Mouse (Mus musculus): ENCODE data around the gene Eif2ak2.

Gene Eif2ak2

DNA sequence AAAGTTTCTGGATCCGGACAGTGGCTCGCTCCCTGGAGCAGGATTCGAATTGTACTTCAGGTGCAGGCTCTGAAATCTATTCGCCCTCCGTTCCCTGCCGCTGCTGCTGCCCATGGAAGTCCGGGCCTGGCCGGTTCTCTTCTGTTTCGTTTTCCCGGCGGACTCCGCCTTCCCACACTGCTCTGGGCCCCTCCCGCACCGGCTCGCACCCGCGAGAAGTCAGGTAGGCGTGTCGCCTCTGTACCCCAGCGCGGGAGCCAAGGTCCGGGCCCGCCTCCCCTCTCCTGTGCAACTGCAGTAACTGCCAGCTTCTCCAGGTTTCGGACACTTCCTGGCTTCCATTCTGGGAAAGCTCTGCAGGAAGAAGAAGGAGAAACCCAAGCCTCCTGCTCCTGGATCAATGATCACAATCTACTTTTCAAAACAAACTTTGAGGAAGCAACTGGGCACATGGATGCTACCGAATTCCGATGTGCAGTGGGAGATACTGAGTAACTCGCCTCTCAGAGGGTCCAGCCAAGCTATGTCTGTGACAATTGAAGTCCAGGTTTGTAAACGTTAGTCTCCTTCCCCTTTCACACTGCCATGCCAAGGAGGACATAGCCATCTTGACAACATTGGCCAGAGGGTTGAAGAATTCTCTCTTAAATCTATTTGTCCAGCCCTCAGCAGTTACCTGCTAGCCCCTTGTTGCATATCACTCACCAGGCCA, at the start of gene Eif2ak2:
Gene Eif2ak2 (minus strand): TSS at position 173 of the 712 bp plus-strand sequence.
- peak; percentile 92 for DNase-seq (ENCODE audit: extremely low read depth, insufficient read length, low spot score)

DNA sequence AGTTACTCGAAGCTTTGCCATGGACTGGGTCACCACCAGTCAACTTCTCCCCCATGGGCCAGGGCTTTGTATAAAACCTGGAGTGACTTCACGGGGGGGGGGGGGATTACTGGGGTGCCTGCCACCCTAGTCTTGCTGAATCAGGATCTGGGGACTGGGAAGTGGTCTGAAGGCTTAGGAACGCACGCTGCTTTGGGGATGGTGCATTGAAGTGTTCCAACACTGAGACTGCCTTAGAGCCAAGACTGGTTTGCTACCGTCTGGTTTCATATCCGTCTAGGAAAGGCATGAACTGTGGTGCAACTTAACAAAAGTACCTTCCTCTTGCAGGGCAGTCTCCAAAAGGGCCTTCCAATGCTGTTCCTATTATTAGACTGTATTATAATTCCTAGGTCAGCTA, 35.3 kb upstream of the Eif2ak2 start:
- DNase-seq (ENCODE audit: extremely low read depth, insufficient read length, low spot score), result no peak

DNA sequence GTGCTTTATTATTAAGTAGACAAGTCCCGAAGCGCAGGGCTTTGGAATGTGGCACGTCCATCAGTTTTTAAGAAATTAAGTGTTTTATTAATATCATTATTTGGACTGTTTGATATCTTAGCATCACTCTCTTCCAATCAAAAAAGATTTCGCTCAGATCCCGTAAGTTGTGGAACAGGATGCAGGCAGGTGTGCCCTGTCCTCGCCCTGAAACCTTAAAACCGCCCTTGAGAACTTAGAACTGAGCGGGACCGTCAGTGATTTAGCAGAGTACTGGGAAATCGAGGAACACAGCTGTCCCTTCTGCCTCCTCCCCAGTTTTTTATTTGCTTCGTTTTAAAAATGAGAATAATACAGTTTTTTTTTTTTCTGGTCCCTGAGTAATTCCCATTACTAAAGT, 34.5 kb upstream of the Eif2ak2 start:
- DNase-seq (ENCODE audit: extremely low read depth, insufficient read length, low spot score), result no peak

DNA sequence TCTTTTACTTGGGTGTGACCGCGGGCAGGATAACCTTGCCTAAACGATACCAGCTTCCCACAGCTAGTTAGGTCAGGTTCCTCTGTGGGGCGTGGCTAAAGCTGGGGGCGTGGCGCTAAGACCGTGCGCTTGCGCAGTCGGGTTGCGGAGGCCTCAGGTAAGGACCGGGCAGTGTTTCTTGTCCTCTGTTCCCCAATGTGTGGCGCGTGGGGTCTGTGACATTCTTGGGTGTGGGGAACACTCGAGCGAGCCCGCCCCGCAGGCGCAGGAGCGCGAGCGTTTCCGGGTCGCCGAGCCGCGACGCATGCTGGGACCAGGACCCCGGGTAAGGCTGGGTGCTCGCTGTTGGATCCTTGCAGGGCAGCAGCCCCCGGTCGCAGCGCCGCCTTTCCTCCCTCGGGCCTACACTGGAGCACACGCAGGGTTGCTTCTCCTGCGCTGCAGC, 34.0 kb upstream of the Eif2ak2 start, which contains the start of gene Cebpzos:
Gene Cebpzos (plus strand): TSS at position 132 of the 445 bp plus-strand sequence.
- peak; percentile 89 for DNase-seq (ENCODE audit: extremely low read depth, insufficient read length, low spot score)

DNA sequence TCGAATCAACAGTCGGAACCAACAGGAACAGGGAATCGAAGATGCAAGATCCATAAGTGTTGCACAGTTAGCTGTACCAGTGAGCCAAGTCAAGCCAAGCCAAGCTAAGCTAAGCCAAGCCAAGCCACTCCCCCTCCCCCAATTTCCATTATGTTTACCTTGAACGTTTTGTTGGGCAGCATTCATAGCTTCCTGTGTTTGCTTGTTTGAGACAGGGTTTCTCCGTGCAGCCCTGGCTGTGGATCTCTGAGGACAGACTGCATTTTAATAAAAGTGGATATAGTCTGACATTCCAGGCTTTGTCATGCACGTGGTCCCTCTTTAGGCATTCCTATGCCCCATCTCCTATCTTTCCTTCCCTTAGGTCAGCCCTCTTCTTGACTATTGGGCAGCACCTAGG, 33.4 kb upstream of the Eif2ak2 start:
- DNase-seq (ENCODE audit: extremely low read depth, insufficient read length, low spot score), result no peak

DNA sequence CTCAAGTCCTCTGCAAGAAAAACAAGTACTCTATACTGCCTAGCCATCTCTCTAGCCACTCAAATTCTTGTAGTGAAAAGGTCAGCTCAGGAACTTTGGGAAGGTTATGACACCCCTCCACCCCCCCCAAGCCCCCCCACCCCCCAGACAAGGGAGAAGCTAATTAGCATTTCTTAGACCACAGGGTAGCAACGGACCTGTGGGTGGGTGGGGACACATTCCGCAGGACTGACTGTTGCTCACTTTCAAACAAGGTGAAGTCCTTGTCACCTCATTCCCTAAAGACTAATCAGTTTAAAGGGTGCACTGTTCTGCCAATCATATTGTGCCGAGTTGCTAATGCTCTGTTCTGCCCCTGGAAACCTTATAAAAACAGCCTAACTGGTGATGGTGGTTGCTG, 31.5 kb upstream of the Eif2ak2 start:
- DNase-seq (ENCODE audit: extremely low read depth, insufficient read length, low spot score), result no peak

DNA sequence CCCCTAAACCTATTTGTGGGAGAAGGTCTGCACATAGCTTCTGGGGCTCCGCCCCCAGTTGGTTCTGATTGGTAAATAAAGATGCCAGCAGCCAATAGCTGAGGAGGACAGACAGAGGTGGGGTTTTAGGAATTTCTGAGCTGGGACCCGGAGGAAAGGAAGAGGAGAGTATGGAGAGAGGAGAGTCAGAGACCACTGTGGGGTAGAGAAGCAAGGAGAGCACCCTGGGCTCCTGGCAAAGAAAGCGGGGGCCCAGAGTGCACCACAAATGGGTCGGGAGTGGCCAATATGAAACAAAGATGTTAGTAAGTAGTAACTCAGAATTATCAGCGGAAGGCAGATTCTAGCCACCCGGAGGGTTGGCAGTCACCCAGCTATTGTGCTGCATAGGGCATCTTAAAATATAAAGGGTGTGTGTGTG, 30.5 kb upstream of the Eif2ak2 start:
- DNase-seq (ENCODE audit: extremely low read depth, insufficient read length, low spot score), result no peak

DNA sequence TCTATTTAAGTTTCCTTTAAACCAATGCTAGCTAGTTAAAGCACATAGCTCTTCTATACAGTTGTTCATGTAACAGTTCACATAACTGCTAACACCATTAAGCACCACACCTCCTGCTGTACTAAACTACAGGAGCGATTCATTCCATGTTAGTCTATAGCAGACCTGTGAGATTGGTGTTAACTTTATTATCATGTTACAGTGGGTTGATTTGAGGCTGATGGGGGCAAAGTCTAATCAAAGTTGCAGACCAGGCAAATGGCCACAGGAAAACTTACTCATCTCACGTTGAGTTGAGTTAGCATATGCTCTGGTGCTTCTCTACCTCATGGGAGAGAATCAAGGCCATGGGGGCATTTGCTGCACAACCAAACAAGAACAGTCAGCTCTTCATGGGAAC, 27.0 kb upstream of the Eif2ak2 start:
- DNase-seq (ENCODE audit: extremely low read depth, insufficient read length, low spot score), result no peak

DNA sequence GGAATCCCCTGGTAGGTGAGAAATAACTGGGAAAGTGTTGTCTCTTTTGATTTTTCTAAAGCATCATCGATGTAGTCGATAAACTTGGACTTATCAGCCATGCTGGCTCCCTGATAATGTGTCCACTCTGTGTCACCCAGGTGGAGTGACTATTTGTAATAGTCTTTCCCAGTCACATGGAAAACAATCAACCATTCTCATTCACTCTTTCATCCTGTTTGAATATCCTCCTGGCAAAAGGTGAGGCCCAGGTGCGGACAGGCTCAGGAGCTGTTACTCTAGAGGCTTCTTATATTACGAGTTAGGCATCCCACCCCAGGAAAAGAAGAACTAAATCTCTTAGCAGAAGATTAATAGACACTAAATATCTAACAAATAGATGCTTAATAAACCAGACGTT, 24.5 kb upstream of the Eif2ak2 start, which contains the start of gene Sult6b1:
Gene Sult6b1 (minus strand): TSS at position 101 of the 400 bp plus-strand sequence.
- no peak for DNase-seq (ENCODE audit: extremely low read depth, insufficient read length, low spot score)

DNA sequence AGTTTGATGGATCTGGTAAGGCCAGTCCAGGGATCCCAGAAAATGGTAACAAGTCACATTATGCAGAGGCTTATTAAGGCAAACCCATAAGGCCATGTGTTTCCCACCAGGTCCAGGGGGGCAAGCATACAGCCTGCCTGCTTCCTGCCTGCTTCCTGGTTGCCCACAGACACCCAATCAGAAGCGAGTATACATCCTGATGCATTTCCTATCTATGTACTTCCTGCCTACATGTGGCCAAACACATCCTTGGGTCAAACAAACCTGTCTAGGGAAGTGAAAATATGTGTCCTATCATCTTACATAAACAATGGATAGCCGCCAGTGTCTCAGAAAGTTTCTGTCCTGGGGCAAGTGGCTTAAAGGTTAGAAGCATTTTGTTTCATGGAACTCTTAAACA, 20.8 kb upstream of the Eif2ak2 start:
- DNase-seq (ENCODE audit: extremely low read depth, insufficient read length, low spot score), result no peak

DNA sequence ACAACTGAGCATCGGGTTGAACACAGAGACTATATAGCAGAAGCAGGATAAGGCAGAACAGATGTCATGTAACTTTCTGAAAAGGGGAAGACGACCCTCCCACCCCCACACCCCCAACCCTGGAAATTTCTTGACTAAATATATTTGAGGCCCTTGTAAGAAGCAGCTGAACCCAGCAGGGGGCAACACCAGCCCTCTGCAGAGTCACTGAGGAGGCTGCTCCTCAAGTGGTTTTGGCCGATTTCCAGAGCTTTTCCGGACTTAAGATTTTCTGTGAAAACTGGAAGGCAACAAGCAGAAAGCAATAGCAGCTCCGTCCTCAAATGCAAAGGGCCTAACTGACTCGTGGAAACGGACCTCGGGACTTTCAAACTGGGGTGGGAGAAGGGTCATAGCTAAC, 13.0 kb upstream of the Eif2ak2 start:
- no peak for DNase-seq (ENCODE audit: extremely low read depth, insufficient read length, low spot score)

DNA sequence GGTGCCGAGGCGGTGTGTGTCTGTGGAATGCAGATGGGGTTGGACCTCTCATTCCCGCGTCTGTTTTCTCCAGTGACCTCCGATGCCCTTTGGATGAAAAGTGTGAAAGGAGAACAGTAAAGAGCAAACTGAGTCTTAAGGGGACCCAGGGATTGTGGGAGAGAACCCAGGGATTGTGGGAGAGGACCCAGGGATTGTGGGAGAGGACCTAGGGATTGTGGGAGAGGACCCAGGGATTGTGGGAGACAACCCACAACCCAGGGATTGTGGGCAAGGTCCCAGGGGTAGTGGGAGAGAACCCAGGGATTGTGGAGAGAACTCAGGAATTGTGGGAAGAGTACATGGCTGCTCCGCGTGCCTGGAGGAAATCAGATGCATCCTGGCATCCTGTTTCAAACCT, 12.6 kb upstream of the Eif2ak2 start:
- DNase-seq (ENCODE audit: extremely low read depth, insufficient read length, low spot score), result no peak

DNA sequence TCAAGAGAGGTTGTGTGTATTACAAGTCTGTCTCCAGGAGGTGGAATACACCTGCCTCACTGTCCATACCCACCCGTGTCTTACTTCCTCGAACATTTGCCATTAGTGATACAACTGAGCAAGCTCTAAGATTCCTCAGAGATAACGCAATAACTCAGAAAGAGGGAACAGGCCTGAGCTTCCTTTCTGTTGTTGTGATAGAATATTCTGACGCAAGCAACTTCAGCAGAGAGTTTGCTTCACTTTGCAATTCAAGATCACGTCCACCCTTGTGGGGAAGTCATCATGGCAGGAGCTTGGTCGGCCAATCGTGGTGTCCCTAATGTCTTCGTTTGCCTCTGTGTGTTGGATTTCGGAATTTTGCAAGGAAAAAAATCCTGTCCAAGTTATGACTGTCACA, 8.6 kb upstream of the Eif2ak2 start:
- no peak for DNase-seq (ENCODE audit: extremely low read depth, insufficient read length, low spot score)

DNA sequence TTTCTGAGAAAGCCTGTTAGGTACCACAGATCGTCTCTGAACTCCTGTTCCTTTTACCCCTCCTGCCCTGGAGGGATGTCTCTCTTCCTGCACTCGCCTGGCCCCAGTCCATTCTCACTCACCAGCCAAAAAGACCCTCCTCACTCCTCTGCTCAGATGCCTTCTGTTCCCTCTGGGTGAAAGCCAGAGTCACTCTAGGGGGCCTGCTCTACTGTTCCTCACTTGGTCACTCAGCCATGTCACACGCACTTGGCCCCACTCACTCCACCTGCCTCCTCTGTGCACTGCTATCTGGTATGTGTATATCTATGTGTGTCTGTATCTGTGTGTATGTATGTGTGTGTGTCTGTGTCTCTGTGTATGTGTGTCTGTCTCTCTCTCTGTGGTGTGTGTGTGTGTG, 6.8 kb upstream of the Eif2ak2 start:
- no peak for DNase-seq (ENCODE audit: extremely low read depth, insufficient read length, low spot score)

DNA sequence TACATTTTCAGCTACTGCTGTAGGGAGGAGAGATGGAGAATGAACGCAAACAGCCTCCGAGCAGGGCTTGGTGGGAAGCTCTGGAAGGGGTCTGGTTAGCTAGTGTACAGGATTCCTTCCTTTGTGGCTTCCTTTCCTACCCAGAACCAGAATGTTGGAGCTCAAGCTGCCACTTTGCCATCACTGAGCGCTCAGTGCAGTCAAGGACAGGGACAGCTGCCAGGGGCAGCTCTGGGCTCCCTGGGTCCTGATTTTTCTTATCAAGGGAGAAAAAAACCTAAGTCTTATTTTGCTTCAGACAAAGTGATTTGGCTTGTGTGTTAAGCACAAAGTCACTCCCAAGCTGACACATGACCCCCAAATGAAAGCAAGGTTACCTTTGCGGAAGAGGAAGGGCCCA, 6.2 kb upstream of the Eif2ak2 start:
- DNase-seq (ENCODE audit: extremely low read depth, insufficient read length, low spot score), result no peak

DNA sequence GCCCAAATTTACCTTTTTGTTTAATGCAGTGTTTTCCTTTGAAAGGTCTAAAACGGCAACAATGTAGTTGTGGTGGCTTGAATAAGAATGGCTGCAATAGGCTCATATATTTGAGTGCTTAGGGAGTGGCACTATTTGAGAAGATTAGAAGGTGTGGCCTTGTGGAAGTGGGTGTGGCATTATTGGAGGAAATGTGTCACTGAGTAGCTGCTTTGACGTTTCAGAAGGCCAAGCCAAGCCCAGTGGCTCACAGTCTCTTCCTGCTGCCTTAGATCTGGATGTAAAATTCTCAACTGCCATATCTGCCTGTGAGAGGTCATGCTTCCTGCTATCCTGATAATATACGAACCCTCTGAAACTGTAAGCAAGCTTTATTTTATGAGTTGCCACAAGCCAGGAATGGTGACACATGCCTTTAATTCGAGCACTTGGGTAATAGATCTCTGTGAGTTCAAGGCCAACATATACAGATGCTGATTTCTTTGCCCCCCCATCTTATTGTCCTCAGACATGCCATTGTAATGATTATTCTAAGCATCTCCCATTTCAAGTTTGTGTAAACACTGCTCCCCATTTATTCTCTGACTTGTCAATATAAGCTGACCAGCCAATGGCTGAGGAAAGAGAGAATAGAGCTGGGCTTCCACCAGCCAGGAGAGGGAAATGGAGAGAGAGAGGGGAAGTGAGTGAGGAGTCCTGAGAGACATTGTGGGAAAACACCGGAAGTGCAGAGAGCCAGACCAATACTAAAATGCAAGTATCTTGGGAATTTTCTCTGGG, 3.1 kb upstream of the Eif2ak2 start:
- DNase-seq (ENCODE audit: extremely low read depth, insufficient read length, low spot score), result no peak

DNA sequence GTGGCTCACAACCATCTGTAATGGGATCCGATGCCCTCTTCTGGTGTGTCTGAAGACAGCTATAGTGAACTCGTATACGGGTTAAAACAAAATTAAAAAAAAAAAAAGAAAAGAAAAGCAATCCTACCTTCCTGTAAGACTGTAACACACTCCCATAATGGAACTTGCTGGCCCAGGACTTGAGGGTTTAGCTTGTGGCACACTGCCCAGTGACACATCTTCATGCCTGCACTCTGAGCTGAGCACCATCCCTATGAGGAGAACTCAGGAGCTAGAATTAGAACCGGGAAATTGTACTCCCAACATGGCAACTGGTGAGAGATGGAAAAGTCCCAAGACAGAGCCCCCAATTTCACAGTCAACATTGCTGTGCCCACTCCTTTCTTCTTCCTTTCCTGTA, 918 bp upstream of the Eif2ak2 start:
- no peak for DNase-seq (ENCODE audit: extremely low read depth, insufficient read length, low spot score)

DNA sequence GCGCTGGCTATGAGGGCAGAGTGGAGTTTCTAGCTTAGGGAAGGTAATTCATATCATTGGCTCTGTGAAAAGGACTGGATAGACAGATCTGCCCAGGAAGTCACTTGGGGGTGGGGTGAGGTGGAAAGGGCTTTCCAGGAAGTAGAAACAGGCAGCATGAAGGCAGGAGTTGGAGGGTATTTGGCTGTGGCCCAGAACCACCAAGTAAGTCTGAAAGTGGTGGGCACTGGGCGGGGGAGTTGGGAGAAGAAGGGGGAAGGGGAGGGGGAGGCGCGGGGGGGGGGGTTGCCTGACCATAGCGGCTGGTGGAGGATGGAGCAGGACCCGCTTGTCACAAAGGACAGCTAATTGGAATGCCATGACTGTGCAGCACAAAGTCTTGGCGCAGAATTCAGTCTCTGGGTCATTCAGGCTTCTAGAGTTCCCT, 482 bp downstream of the Eif2ak2 start:
- no peak for DNase-seq (ENCODE audit: extremely low read depth, insufficient read length, low spot score)

DNA sequence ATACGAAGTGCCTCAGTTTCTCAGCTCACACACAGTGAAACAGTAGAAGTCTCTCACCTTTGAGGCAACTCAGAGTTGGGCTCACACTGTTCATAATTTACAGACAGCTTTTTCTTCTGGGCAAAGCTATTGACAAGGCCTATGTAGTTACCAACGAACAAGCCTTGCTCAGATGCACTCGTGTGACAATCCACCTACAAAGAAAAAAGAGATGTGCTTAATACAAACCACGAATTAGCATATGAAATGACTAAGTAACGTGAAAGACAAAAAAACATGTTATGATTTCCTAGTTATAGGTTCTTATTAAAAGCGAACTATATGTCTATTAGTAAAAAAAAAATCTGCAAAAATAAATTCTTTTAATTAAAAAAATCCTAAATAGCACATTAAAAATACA, 8.5 kb downstream of the Eif2ak2 start:
- DNase-seq (ENCODE audit: extremely low read depth, insufficient read length, low spot score), result no peak

DNA sequence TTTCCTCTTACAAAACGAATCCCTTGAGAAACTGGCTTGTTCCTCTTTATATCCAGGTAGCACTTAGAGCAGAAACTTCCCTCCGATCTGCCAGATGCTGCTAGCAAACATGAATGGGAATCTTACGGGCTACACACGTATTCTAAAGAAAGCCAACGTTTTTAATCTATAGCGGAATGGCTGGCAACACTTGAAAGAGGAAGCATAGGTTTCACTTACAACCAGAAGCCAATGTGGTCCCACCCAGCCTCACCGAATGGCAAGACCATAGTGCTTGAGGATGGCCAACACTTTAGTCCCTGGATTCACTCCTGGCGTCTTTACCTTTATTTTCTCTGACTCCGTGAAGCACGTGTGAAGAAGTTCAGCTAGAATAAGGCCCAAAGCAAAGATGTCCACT, 26.1 kb downstream of the Eif2ak2 start:
- DNase-seq (ENCODE audit: extremely low read depth, insufficient read length, low spot score), result no peak

DNA sequence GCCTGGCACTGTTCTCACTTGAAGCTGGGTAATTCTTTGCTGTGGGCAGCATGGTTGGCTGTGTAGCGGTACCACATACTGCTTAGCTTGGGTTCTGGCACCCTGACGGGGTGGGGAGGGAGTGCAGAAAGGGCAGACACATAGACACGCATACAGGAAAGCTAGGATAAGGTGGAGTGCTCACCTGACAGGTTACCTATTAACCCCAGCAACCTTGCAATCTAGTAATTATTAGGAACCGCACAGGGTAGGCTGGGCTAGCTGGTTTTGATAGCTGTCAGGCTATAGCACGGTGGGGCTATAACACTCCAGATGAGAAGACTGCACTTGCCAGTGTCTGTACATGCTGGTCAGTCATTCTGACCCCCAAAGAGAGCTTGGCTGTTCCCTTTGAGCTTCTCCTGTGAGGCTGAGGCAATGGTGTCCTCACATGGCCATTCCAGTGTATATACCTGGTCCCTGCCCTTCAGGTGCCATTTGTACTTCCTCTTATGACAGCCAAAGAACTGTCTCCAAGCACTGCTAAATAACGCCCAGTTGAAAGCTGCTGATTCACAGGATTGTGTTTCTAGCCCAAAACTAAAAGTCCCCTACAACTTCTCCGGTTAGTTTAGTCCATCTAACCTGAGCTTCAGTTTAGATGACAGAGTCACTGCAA, 40.0 kb downstream of the Eif2ak2 start:
- no peak for DNase-seq (ENCODE audit: extremely low read depth, insufficient read length, low spot score)
